Mouse (Mus musculus) telencephalon, adult 2 months (tissue): ENCODE measurements around the gene Rfc2.
"Not testable (repeated sequence)": the region's sequence is repeated elsewhere in the genome, so short reads cannot be mapped to it uniquely, and the experiment has no call there.

Source experiments
- DNase-seq: peaks from one replicate; pipeline ENCODE4 v3.0.0-alpha.2; 2011; ENCODE audit warnings: low read depth, low spot score

The Rfc2 gene

DNA sequence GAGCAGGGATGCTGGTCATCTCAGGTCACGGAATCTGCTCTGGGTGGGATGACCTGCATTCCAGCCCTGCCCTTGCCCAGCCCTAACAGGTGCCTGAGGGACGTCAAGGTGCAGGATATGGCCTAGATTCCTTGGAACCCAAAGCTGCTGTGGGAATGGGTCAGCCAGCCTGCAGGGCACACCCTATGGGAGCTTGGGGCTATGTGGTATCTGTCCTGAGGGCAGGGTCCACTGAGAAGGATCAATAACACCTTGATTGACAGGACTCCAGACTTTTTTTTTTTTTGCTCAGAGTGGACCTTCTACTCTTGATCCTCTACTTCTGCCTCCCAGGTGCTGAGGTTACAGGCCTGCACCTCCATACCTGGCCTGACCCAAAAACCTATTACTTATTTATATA lies 66.2 kb downstream of the Rfc2 start:
- DNase-seq = no peak

DNA sequence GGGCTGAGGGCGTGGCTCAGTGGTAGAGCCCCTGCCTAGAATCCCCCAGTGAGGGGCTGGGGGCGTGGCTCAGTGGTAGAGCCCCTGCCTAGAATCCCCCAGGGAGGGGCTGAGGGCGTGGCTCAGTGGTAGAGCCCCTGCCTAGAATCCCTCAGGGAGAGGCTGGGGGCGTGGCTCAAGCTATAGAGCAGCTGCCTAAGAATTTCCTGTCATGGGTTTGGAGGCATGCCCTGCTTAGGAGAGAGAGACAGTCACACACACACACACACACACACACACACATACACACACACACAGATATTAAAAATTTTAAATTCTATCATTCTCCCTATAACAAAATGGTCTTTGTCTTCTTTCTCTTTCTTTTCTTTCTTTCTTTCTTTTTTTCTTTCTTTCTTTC lies 67.8 kb downstream of the Rfc2 start:
- not testable (repeated sequence) for DNase-seq

DNA sequence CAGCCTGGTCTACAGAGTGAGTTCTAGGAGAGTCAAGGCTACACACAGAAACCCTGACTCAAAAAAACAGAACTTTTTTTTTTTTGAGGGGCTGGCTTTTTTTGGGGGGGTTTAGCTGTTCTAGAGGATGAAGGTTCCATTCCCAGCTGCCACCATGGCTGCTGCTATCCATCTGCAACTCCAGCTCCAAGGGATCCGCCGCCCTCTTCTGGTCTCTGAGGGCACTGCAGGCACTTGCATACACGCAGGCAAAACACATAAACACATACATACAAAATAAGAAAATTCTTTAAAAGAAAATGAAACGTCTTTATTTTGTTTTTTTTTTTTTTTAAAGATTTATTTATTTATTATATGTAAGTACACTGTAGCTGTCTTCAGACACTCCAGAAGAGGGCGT lies 69.8 kb downstream of the Rfc2 start:
- no peak for DNase-seq
